Mouse (Mus musculus) lung, adult 2 months (tissue): ENCODE measurements around the gene Nav2.

Experiments used
- CTCF ChIP-seq: fragments of 200-500 bp; IDR thresholded peaks from 2 replicates; pipeline ENCODE4 v1.5.1; 2011; ENCODE audit warnings: mild to moderate bottlenecking, low read length, control low read depth; ENCODE audit not compliant: insufficient read depth
- POLR2A ChIP-seq: fragments of 200-500 bp; IDR thresholded peaks from 2 replicates; pipeline ENCODE4 v1.6.1; 2011; ENCODE audit warnings: low read depth, mild to moderate bottlenecking, control low read depth, low read length, borderline replicate concordance; ENCODE audit errors: extremely low read depth

DNA sequence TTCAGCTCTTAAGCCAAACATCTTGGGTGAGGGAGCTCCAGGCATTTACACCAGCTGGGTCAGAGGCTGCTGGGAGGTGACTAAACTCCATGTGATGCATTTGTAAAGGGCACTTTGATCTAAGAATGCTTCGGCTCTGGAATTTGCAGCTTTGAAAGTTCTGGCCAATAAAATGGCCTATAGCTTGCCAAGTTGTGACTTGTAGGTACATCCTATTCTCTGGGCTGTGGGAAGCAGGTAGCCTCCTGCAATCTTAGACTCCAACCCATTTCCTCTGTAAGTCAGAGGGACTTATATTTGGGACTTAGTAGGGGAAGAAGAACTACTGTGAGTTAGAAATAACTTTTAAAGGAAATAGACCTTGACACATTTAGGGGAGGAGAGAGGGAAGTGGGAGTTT is 47.6 kb upstream of the Nav2 start:
- TF ChIP-seq POLR2A, result no peak
- TF ChIP-seq CTCF, result no peak
